Mouse (Mus musculus) heart, postnatal 0 days (tissue): ENCODE data around the gene Mbnl2. TPM values are rescaled to one million over a fixed set of nuclear protein-coding genes. Genes with fewer than 3 reads are reported as not detected.

Source experiments
- ATAC-seq: fragments of 200-750 bp; cut with Nextera tagmentation; 2 replicates; pipeline ENCODE4 v1.8.0; 2017; ENCODE audit warnings: low read depth, moderate number of reproducible peaks, moderate library complexity; ENCODE audit not compliant: insufficient read depth
- DNase-seq: peaks from one replicate; pipeline ENCODE4 v3.0.0-alpha.2; 2016; ENCODE audit warnings: low spot score
- H3K27ac ChIP-seq: fragments of 300-500 bp; sonication (generic); 2 replicates; pipeline ENCODE4 v1.5.1; 2014; ENCODE audit warnings: low read depth, mild to moderate bottlenecking
- H3K27me3 ChIP-seq: fragments of 300-500 bp; sonication (generic); 2 replicates; pipeline ENCODE4 v1.6.1; 2014; ENCODE audit warnings: low read length, mixed read lengths; ENCODE audit not compliant: control insufficient read depth, insufficient read depth
- H3K36me3 ChIP-seq: fragments of 300-500 bp; sonication (generic); replicated peaks from 2 replicates; pipeline ENCODE4 v1.6.1; 2014; ENCODE audit warnings: low read length, mixed read lengths; ENCODE audit not compliant: control insufficient read depth, insufficient read depth
- H3K4me1 ChIP-seq: fragments of 300-500 bp; sonication (generic); 2 replicates; pipeline ENCODE4 v1.6.1; 2014; ENCODE audit warnings: antibody characterized with exemption; ENCODE audit not compliant: control insufficient read depth, insufficient read depth
- H3K4me2 ChIP-seq: fragments of 300-500 bp; sonication (generic); 2 replicates; pipeline ENCODE4 v1.6.1; 2014; ENCODE audit warnings: low read depth, mild to moderate bottlenecking, low read length, moderate library complexity
- H3K4me3 ChIP-seq: fragments of 300-500 bp; sonication (generic); 2 replicates; pipeline ENCODE4 v1.5.1; 2014; ENCODE audit warnings: low read depth, low read length
- H3K9ac ChIP-seq: fragments of 300-500 bp; sonication (generic); replicated peaks from 2 replicates; pipeline ENCODE4 v1.6.1; 2014; ENCODE audit warnings: low read depth, low read length, mixed read lengths
- H3K9me3 ChIP-seq: fragments of 300-500 bp; sonication (generic); replicated peaks from 2 replicates; pipeline ENCODE4 v1.6.1; 2016; ENCODE audit warnings: low read length; ENCODE audit not compliant: control insufficient read depth
- CTCF ChIP-seq: IDR thresholded peaks from 2 replicates; pipeline ENCODE4 v1.5.1; 2016; ENCODE audit warnings: antibody characterized with exemption, control low read depth, low read depth
- EP300 ChIP-seq: IDR thresholded peaks from 2 replicates; pipeline ENCODE4 v1.6.1; 2016; ENCODE audit warnings: antibody characterized with exemption, low read depth
- WGBS: fragments of 180-500 bp; shearing (Covaris S2); extraction: QIAGEN DNeasy Blood & Tissue Kit; methylation state at CpG from one replicate; pipeline ENCODE4 v1.1.7; 2014; 5-methylcytosine and 5-hydroxymethylcytosine counted together
- polyA plus RNA-seq: library from polyadenylated mRNA; unstranded; fragments of >200 nt; fragmentation: Nextera tagmentation; extraction: Ambion mirVana; gene quantifications from 2 replicates; pipeline ENCODE4 v1.2.1, GENCODE M21; 2015
- total RNA-seq: library from RNA; depleted of rRNA; stranded (reverse); fragments of >200 nt; gene quantifications from 2 replicates; pipeline ENCODE4 v1.2.3, GENCODE M21; 2014; ENCODE audit warnings: low replicate concordance

Mbnl2 gene
- total and polyA plus RNA-seq, 2 experiments from 2014 or later: 137 to 288 TPM

DNA sequence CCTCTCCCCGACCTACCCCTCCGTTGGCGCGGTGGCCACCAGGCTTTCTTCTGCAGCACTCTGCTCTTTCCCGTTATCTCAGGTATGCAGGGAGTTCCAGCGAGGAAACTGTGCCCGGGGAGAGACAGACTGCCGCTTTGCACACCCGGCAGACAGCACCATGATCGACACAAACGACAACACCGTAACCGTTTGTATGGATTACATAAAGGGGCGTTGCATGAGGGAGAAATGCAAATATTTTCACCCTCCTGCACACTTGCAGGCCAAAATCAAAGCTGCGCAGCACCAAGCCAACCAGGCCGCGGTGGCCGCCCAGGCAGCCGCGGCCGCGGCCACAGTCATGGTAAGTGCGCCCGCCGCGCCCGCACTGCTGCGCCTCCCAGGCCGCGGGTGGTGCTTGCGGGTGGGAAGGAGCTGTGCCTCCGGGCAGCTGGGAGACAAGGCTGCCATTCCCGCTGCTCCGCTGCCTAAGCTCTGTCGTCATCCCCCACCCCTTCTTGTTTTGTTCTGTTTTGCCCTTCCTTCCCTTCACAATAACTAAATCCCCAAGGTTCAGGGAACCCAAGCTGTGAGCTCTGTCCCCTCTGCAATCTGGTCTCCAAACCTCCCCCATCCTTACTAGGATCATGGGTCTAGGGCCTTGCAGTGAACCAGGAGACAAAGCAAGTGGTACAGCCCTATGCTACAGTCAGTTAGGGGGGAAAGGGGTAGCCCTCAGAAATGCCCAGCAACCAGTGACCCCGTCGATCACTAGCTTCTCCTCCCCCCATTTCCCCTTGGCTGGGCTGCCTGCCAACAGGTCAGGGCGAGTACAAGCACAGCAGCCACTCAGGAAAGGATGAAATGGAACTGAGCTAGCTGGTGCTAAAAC is 113.6 kb downstream of the Mbnl2 start:
- Histone ChIP-seq H3K36me3 (peaks cover 42% of the 10 kb centered on the region), H3K4me1 (peaks cover 25% of the 10 kb centered on the region), H3K4me3 (0 out of 2 replicates have a peak overlapping the region, but pooled peaks have one; percentile 8), H3K9me3 (no peaks in the 10 kb centered on the region), H3K9ac (peak overlapping the region; percentile 44; the same call in 1 of the 2 replicates), H3K4me2 (peak overlapping the region; percentile 36; the same call in 1 of the 2 replicates), H3K27ac (peak overlapping the region; percentile 53; the same call in 1 of the 2 replicates), H3K27me3 (no peaks in the 10 kb centered on the region)
- 12% methylated on average over 37 of the region's 38 CpGs for WGBS
- DNase-seq: peak; percentile 47
- peak; percentile 47; the same call in 1 of the 2 replicates for ATAC-seq
- TF ChIP-seq EP300 (no peak), CTCF (no peak)

DNA sequence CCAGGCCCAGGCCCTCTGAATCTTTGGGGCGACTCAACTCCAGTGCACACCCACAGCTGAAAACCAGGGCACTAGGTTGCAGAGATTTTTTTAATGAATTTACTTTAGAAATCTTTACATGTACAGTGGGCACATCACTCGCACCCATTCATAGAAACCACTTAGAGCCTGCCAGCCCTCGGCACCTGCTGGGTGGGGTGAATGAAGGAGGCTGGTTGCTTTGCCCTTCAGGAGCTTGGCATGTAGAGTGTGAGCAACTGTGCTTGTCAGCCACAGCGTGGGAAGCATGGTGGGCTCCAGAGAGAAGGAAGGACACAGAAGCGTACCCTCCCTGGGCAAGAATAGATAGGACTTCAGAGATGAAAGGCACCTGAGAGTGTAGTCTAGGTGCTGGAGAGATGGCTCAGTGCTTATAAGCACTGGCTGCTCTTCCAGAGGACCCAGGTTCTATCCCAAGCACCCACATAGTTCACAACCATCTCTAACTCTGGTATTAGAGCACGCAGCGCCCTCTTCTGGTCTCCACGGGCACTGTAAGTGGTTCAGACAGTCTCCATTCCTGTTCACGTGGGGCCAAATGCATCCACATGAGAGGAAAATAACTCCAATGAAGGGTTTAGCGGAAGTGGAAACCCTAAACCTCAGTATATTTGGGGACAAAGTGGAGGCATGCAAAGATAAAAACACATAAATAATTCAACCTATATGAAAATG is 114.9 kb downstream of the Mbnl2 start:
- ATAC-seq (no peak), DNase-seq (no peak)
- H3K4me1 ChIP-seq: peaks cover 25% of the 10 kb centered on the region
- no peaks in the 10 kb centered on the region for H3K9me3 ChIP-seq
- no peak for TF ChIP-seq EP300
- TF ChIP-seq CTCF: peak; percentile 23; the same call in 1 of the 2 replicates
- H3K27ac ChIP-seq: no peak overlapping the region
- WGBS: 91% methylated on average over 10 of the region's 10 CpGs
- H3K36me3 ChIP-seq: peaks cover 40% of the 10 kb centered on the region
- H3K27me3 ChIP-seq: no peaks in the 10 kb centered on the region
- no peak overlapping the region for H3K4me3 ChIP-seq
- no peak overlapping the region for H3K9ac ChIP-seq
- no peak overlapping the region for H3K4me2 ChIP-seq

DNA sequence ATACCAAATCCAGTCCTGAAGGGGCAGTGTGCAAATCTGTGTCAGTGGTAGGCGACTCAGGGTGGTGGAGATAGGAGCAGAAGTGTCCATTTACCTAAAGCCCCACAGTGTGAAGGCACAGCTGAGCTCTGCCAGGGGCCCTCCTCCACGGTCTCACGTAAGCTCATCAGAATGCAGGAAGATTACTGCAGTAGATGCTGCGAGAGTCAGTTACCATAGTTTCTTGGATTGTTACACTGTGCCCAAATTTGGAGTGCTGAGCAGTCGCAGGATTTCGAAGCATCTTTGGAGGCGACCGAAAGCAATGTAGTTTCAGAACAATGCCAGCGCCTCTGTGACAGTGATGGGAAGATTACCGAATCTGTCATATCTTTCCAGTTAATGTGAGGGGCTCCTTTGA is 116.2 kb downstream of the Mbnl2 start:
- no peak for ATAC-seq
- H3K27ac ChIP-seq: no peak overlapping the region
- H3K4me2 ChIP-seq: no peak overlapping the region

DNA sequence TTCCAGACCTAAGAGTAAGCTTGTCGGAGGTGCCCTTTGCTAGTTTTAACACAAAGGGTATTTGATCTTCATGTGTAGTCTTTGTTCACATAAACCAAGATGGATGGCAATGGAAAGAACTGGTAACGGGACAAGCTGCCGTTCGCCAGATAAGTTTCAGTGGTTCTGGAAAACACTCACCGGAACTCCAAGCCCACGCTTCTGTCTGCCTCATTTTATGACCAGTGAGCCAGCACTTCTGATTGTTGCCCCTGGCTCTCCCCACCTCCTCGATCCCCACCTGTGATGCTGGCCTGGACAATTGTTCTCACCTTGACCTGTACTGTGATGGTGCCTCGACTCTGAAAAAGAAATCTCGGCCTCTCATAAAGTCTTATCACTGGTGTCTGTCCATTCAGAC is 117.0 kb downstream of the Mbnl2 start:
- no peak overlapping the region for H3K4me3 ChIP-seq
- peak overlapping the region; percentile 21; the same call in 1 of the 2 replicates for H3K27ac ChIP-seq
- H3K9ac ChIP-seq: no peak overlapping the region
- DNase-seq (no peak), ATAC-seq (no peak)
- no peaks in the 10 kb centered on the region for H3K9me3 ChIP-seq
- H3K4me2 ChIP-seq: no peak overlapping the region
- TF ChIP-seq CTCF (no peak), EP300 (no peak)
- WGBS: 88% methylated on average over 9 of the region's 9 CpGs
- peaks cover 16% of the 10 kb centered on the region for H3K4me1 ChIP-seq
- no peaks in the 10 kb centered on the region for H3K27me3 ChIP-seq
- peaks cover 55% of the 10 kb centered on the region for H3K36me3 ChIP-seq

More for the DNA sequence above, 116.2 kb downstream of the Mbnl2 start:
- no peaks in the 10 kb centered on the region for H3K27me3 ChIP-seq
- DNase-seq: no peak
- H3K9me3 ChIP-seq: no peaks in the 10 kb centered on the region
- no peak overlapping the region for H3K9ac ChIP-seq
- peaks cover 48% of the 10 kb centered on the region for H3K36me3 ChIP-seq
- WGBS: 69% methylated on average over 10 of the region's 10 CpGs
- TF ChIP-seq CTCF (no peak), EP300 (no peak)
- no peak overlapping the region for H3K4me3 ChIP-seq
- H3K4me1 ChIP-seq: peaks cover 23% of the 10 kb centered on the region

DNA sequence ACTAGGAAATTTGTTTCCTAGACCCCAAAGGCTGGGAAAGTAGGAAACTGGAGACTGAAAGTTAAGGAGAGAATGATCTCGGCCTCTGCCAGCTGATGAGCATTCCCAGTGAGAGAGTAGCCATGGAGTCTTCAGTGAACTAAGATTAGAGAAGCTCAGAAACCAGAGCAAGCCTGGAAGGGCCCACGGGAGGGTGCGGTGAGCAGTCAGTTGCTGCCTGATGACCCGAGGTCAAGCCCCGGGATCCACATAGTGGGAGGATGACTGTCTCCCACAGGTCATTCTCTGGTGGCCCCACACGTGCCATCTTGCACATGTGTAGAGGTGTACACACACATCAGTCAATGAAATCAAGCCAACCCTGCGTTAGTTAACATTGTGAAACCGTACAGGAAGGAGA is 118.0 kb downstream of the Mbnl2 start:
- no peak for TF ChIP-seq CTCF
- TF ChIP-seq EP300: no peak
- Histone ChIP-seq H3K9me3 (no peaks in the 10 kb centered on the region), H3K27me3 (no peaks in the 10 kb centered on the region), H3K4me3 (no peak overlapping the region), H3K36me3 (peaks cover 57% of the 10 kb centered on the region), H3K4me1 (peaks cover 7% of the 10 kb centered on the region), H3K9ac (no peak overlapping the region), H3K27ac (no peak overlapping the region), H3K4me2 (no peak overlapping the region)
- DNase-seq (no peak), ATAC-seq (no peak)
- 70% methylated on average over 8 of the region's 8 CpGs for WGBS
